Mouse (Mus musculus) intestine, embryonic 14.5 days (tissue): ENCODE data around the gene Gm20518. TPM values are rescaled to one million over a fixed set of nuclear protein-coding genes. Genes with fewer than 3 reads are reported as not detected.

ENCODE experiments used
- ATAC-seq: fragments of 200-750 bp; cut with Nextera tagmentation; replicated peaks from 2 replicates; pipeline ENCODE4 v1.8.0; 2017; ENCODE audit warnings: low read depth, moderate number of reproducible peaks, moderate TSS enrichment, moderate library complexity; ENCODE audit not compliant: low FRiP score, low TSS enrichment
- DNase-seq: peaks from one replicate; pipeline ENCODE4 v3.0.0-alpha.2; 2018; ENCODE audit warnings: low spot score
- H3K27ac ChIP-seq: fragments of 300-500 bp; sonication (generic); 2 replicates; pipeline ENCODE4 v1.5.1; 2014; ENCODE audit warnings: low read depth, mild to moderate bottlenecking, control low read depth
- H3K27me3 ChIP-seq: fragments of 300-500 bp; sonication (generic); replicated peaks from 2 replicates; pipeline ENCODE4 v1.6.1; 2014; ENCODE audit warnings: low read length, control low read depth; ENCODE audit not compliant: control insufficient read depth, insufficient read depth
- H3K36me3 ChIP-seq: fragments of 300-500 bp; sonication (generic); 2 replicates; pipeline ENCODE4 v1.6.1; 2014; ENCODE audit warnings: low read length, control low read depth; ENCODE audit not compliant: control insufficient read depth, insufficient read depth
- H3K4me1 ChIP-seq: fragments of 300-500 bp; sonication (generic); replicated peaks from 2 replicates; pipeline ENCODE4 v1.6.1; 2014; ENCODE audit warnings: low read length, control low read depth, mixed read lengths; ENCODE audit not compliant: control insufficient read depth, insufficient read depth
- H3K4me2 ChIP-seq: fragments of 300-500 bp; sonication (generic); 2 replicates; pipeline ENCODE4 v1.6.1; 2014; ENCODE audit warnings: low read length
- H3K4me3 ChIP-seq: fragments of 300-500 bp; sonication (generic); 2 replicates; pipeline ENCODE4 v1.5.1; 2014; ENCODE audit warnings: low read depth, low read length, control low read depth, mixed read lengths
- H3K9ac ChIP-seq: fragments of 300-500 bp; sonication (generic); 2 replicates; pipeline ENCODE4 v1.6.1; 2014; ENCODE audit warnings: mild to moderate bottlenecking, low read length
- H3K9me3 ChIP-seq: fragments of 300-500 bp; sonication (generic); 2 replicates; pipeline ENCODE4 v1.6.1; 2016; ENCODE audit warnings: low read length, control low read depth; ENCODE audit not compliant: control insufficient read depth
- WGBS: fragments of 180-500 bp; shearing (Covaris S2); extraction: QIAGEN DNeasy Blood & Tissue Kit; methylation state at CpG from one replicate; pipeline ENCODE4 v1.1.7; 2014; 5-methylcytosine and 5-hydroxymethylcytosine counted together
- polyA plus RNA-seq: library from polyadenylated mRNA; unstranded; fragments of >200 nt; fragmentation: Nextera tagmentation; extraction: Ambion mirVana; gene quantifications from 2 replicates; pipeline ENCODE4 v1.2.1, GENCODE M21; 2014

Gene Gm20518
- polyA plus RNA-seq, 1 experiment from 2014 or later: 0.37 TPM

- Histone ChIP-seq H3K36me3 (peaks cover 14% of the 10 kb centered on the region; the same call in 1 of the 2 replicates), H3K9ac (no peak overlapping the region), H3K27me3 (peaks cover 63% of the 10 kb centered on the region), H3K4me1 (peaks cover 72% of the 10 kb centered on the region), H3K4me3 (peak overlapping the region; percentile 20), H3K27ac (no peak overlapping the region), H3K4me2 (peak overlapping the region; percentile 46), H3K9me3 (no peaks in the 10 kb centered on the region)
- WGBS: 43% methylated on average over 33 of the region's 33 CpGs
- ATAC-seq (no peak), DNase-seq (peak; percentile 75)
Observed at GRCm38 (mm10) chr16:17803675-17804448, 87.6 kb downstream of the Gm20518 start.

- peak overlapping the region; percentile 27; the same call in 1 of the 2 replicates for H3K9ac ChIP-seq
Observed at GRCm38 (mm10) chr16:17802839-17803674, 88.4 kb downstream of the Gm20518 start.

GRCm38 (mm10) chr16:17802456-17802838 is 89.0 kb downstream of the Gm20518 start:
- H3K9ac ChIP-seq: no peak overlapping the region
- peaks cover 63% of the 10 kb centered on the region for H3K27me3 ChIP-seq

More at GRCm38 (mm10) chr16:17802839-17803674, 88.4 kb downstream of the Gm20518 start:
- no peaks in the 10 kb centered on the region for H3K9me3 ChIP-seq
- ATAC-seq (no peak), DNase-seq (peak; percentile 75)
- H3K27ac ChIP-seq: no peak overlapping the region
- WGBS: 19% methylated on average over 83 of the region's 83 CpGs
- peaks cover 63% of the 10 kb centered on the region for H3K27me3 ChIP-seq
- H3K4me3 ChIP-seq: peak overlapping the region; percentile 22
- peaks cover 72% of the 10 kb centered on the region for H3K4me1 ChIP-seq
- H3K4me2 ChIP-seq: peak overlapping the region; percentile 45
- peaks cover 11% of the 10 kb centered on the region; the same call in 1 of the 2 replicates for H3K36me3 ChIP-seq

GRCm38 (mm10) chr16:17801777-17802455 is 89.6 kb downstream of the Gm20518 start:
- 23% methylated on average over 7 of the region's 7 CpGs for WGBS

More at GRCm38 (mm10) chr16:17802456-17802838, 89.0 kb downstream of the Gm20518 start:
- ATAC-seq (no peak), DNase-seq (peak; percentile 70)
- H3K36me3 ChIP-seq: peaks cover 9% of the 10 kb centered on the region; the same call in 1 of the 2 replicates
- WGBS: 30% methylated on average over 18 of the region's 18 CpGs
- H3K9me3 ChIP-seq: no peaks in the 10 kb centered on the region
- H3K27ac ChIP-seq: no peak overlapping the region
- peak overlapping the region; percentile 22 for H3K4me3 ChIP-seq
- peaks cover 67% of the 10 kb centered on the region for H3K4me1 ChIP-seq
- H3K4me2 ChIP-seq: peak overlapping the region; percentile 45

GRCm38 (mm10) chr16:17799584-17799983 is 91.9 kb downstream of the Gm20518 start:
- Histone ChIP-seq H3K4me3 (no peak overlapping the region), H3K27ac (no peak overlapping the region), H3K4me1 (peaks cover 58% of the 10 kb centered on the region), H3K9me3 (no peaks in the 10 kb centered on the region), H3K9ac (no peak overlapping the region), H3K4me2 (peak overlapping the region; percentile 67), H3K27me3 (peaks cover 47% of the 10 kb centered on the region), H3K36me3 (peaks cover 9% of the 10 kb centered on the region; the same call in 1 of the 2 replicates)
- no peak for ATAC-seq
- DNase-seq: no peak

More at GRCm38 (mm10) chr16:17801777-17802455, 89.6 kb downstream of the Gm20518 start:
- no peak overlapping the region for H3K4me3 ChIP-seq
- DNase-seq: peak; percentile 59
- no peak overlapping the region for H3K4me2 ChIP-seq
- ATAC-seq: no peak
- H3K9me3 ChIP-seq: no peaks in the 10 kb centered on the region
- H3K27me3 ChIP-seq: peaks cover 63% of the 10 kb centered on the region
- H3K4me1 ChIP-seq: peaks cover 63% of the 10 kb centered on the region
- H3K36me3 ChIP-seq: peaks cover 9% of the 10 kb centered on the region; the same call in 1 of the 2 replicates
- no peak overlapping the region for H3K27ac ChIP-seq
- no peak overlapping the region for H3K9ac ChIP-seq

- Histone ChIP-seq H3K4me2 (peak overlapping the region; percentile 67), H3K4me1 (peaks cover 48% of the 10 kb centered on the region), H3K9me3 (no peaks in the 10 kb centered on the region), H3K36me3 (peaks cover 8% of the 10 kb centered on the region; the same call in 1 of the 2 replicates), H3K9ac (peak overlapping the region; percentile 90), H3K27ac (peak overlapping the region; percentile 94), H3K27me3 (peaks cover 39% of the 10 kb centered on the region), H3K4me3 (peak overlapping the region; percentile 71)
- 3% methylated on average over 30 of the region's 45 CpGs for WGBS
- DNase-seq (peak; percentile 79), ATAC-seq (peak; percentile 50)
Observed at GRCm38 (mm10) chr16:17798321-17799180, 92.9 kb downstream of the Gm20518 start.

GRCm38 (mm10) chr16:17797812-17798311 is 93.6 kb downstream of the Gm20518 start:
- WGBS: 2% methylated on average over 29 of the region's 29 CpGs

More at GRCm38 (mm10) chr16:17797812-17798311, 93.6 kb downstream of the Gm20518 start:
- Histone ChIP-seq H3K4me1 (peaks cover 41% of the 10 kb centered on the region), H3K9ac (peak overlapping the region; percentile 90), H3K27ac (peak overlapping the region; percentile 94), H3K36me3 (peaks cover 5% of the 10 kb centered on the region), H3K4me3 (peak overlapping the region; percentile 71), H3K9me3 (no peaks in the 10 kb centered on the region), H3K27me3 (peaks cover 32% of the 10 kb centered on the region), H3K4me2 (peak overlapping the region; percentile 67)
- peak; percentile 83 for DNase-seq
- ATAC-seq: peak; percentile 3; the same call in 1 of the 2 replicates
